Mouse (Mus musculus) intestine, postnatal 0 days (tissue): Measurements from ENCODE around the gene Strip1. TPM values are rescaled to one million over a fixed set of nuclear protein-coding genes. Genes with fewer than 3 reads are reported as not detected.
A peak's percentile ranks its signal among the peaks of the same experiment; 100 is the strongest.

Source experiments
- ATAC-seq: fragments of 200-750 bp; cut with Nextera tagmentation; 2 replicates; pipeline ENCODE4 v1.8.0; 2017; ENCODE audit warnings: mild to moderate bottlenecking, moderate TSS enrichment, moderate library complexity
- H3K27ac ChIP-seq: fragments of 300-500 bp; sonication (generic); 2 replicates; pipeline ENCODE4 v1.5.1; 2014; ENCODE audit warnings: mild to moderate bottlenecking, low read depth, low read length, moderate library complexity
- H3K27me3 ChIP-seq: fragments of 300-500 bp; sonication (generic); replicated peaks from 2 replicates; pipeline ENCODE4 v1.6.1; 2014; ENCODE audit warnings: low read length, mixed read lengths; ENCODE audit not compliant: control insufficient read depth, insufficient read depth
- H3K36me3 ChIP-seq: fragments of 300-500 bp; sonication (generic); 2 replicates; pipeline ENCODE4 v1.6.1; 2014; ENCODE audit warnings: mild to moderate bottlenecking, moderate library complexity; ENCODE audit not compliant: control insufficient read depth, insufficient read depth
- H3K4me1 ChIP-seq: fragments of 300-500 bp; sonication (generic); replicated peaks from 2 replicates; pipeline ENCODE4 v1.6.1; 2014; ENCODE audit warnings: antibody characterized with exemption, low read length, mixed read lengths; ENCODE audit not compliant: control insufficient read depth, insufficient read depth
- H3K4me2 ChIP-seq: fragments of 300-500 bp; sonication (generic); replicated peaks from 2 replicates; pipeline ENCODE4 v1.6.1; 2014; ENCODE audit warnings: low read depth, mild to moderate bottlenecking, moderate library complexity
- H3K4me3 ChIP-seq: fragments of 300-500 bp; sonication (generic); 2 replicates; pipeline ENCODE4 v1.5.1; 2014; ENCODE audit warnings: low read depth, low read length
- H3K9ac ChIP-seq: fragments of 300-500 bp; sonication (generic); 2 replicates; pipeline ENCODE4 v1.6.1; 2014; ENCODE audit warnings: mild to moderate bottlenecking, low read depth, low read length
- H3K9me3 ChIP-seq: fragments of 300-500 bp; sonication (generic); 2 replicates; pipeline ENCODE4 v1.6.1; 2016; ENCODE audit warnings: mixed run types; ENCODE audit not compliant: control insufficient read depth
- CTCF ChIP-seq: sonication (generic); IDR thresholded peaks from 2 replicates; pipeline ENCODE4 v1.5.1; 2016; ENCODE audit warnings: low read depth, mild to moderate bottlenecking, control low read depth, antibody characterized with exemption, moderate library complexity
- WGBS: fragments of 180-500 bp; shearing (Covaris S2); extraction: QIAGEN DNeasy Blood & Tissue Kit; methylation state at CpG from one replicate; pipeline ENCODE4 v1.1.7; 2014; 5-methylcytosine and 5-hydroxymethylcytosine counted together
- polyA plus RNA-seq: library from polyadenylated mRNA; unstranded; fragments of >200 nt; fragmentation: Nextera tagmentation; extraction: Ambion mirVana; gene quantifications from 2 replicates; pipeline ENCODE4 v1.2.1, GENCODE M21; 2015

Strip1 gene
- polyA plus RNA-seq, 1 experiment from 2014 or later, result 17.8 TPM

GRCm38 (mm10) chr3:107581103-107582010, 50.1 kb downstream of the Strip1 start:
- H3K4me1 ChIP-seq, result peaks cover 4% of the 10 kb centered on the region; the same call in 1 of the 2 replicates
- 8% methylated on average over 15 of the region's 15 CpGs for WGBS
- H3K4me3 ChIP-seq, result no peak overlapping the region
- no peak overlapping the region for H3K27ac ChIP-seq
- no peak for TF ChIP-seq CTCF
- no peak overlapping the region for H3K4me2 ChIP-seq
- ATAC-seq, result no peak
- no peak overlapping the region for H3K9ac ChIP-seq
- H3K9me3 ChIP-seq, result no peaks in the 10 kb centered on the region
- peaks cover 76% of the 10 kb centered on the region for H3K27me3 ChIP-seq
- H3K36me3 ChIP-seq, result no peaks in the 10 kb centered on the region

- H3K27ac ChIP-seq, result no peak overlapping the region
- no peak overlapping the region for H3K9ac ChIP-seq
- H3K36me3 ChIP-seq, result no peaks in the 10 kb centered on the region
- 10% methylated on average over 4 of the region's 4 CpGs for WGBS
- no peak overlapping the region for H3K4me2 ChIP-seq
- H3K4me3 ChIP-seq, result no peak overlapping the region
- H3K4me1 ChIP-seq, result peaks cover 4% of the 10 kb centered on the region; the same call in 1 of the 2 replicates
- H3K9me3 ChIP-seq, result no peaks in the 10 kb centered on the region
- H3K27me3 ChIP-seq, result peaks cover 58% of the 10 kb centered on the region
- TF ChIP-seq CTCF, result peak; percentile 82
- ATAC-seq, result no peak
These were observed 52.0 kb downstream of the Strip1 start for GRCm38 (mm10) chr3:107579466-107579865.

GRCm38 (mm10) chr3:107577810-107578390, 53.6 kb downstream of the Strip1 start:
- H3K4me1 ChIP-seq, result peaks cover 4% of the 10 kb centered on the region; the same call in 1 of the 2 replicates
- H3K4me2 ChIP-seq, result no peak overlapping the region
- no peak overlapping the region for H3K4me3 ChIP-seq
- TF ChIP-seq CTCF, result no peak
- H3K36me3 ChIP-seq, result no peaks in the 10 kb centered on the region
- no peak overlapping the region for H3K27ac ChIP-seq
- no peaks in the 10 kb centered on the region for H3K9me3 ChIP-seq
- 7% methylated on average over 3 of the region's 3 CpGs for WGBS
- ATAC-seq, result peak; percentile 63
- H3K27me3 ChIP-seq, result peaks cover 43% of the 10 kb centered on the region
- no peak overlapping the region for H3K9ac ChIP-seq

- H3K4me3 ChIP-seq, result no peak overlapping the region
- no peak overlapping the region for H3K9ac ChIP-seq
- no peak for TF ChIP-seq CTCF
- H3K4me1 ChIP-seq, result peaks cover 4% of the 10 kb centered on the region; the same call in 1 of the 2 replicates
- WGBS, result 84% methylated on average over 3 of the region's 3 CpGs
- H3K27me3 ChIP-seq, result peaks cover 32% of the 10 kb centered on the region
- ATAC-seq, result no peak
- H3K4me2 ChIP-seq, result no peak overlapping the region
- no peaks in the 10 kb centered on the region for H3K9me3 ChIP-seq
- no peak overlapping the region for H3K27ac ChIP-seq
- no peaks in the 10 kb centered on the region for H3K36me3 ChIP-seq
These were observed 54.7 kb downstream of the Strip1 start for GRCm38 (mm10) chr3:107576807-107577206.

- no peak for ATAC-seq
- H3K27ac ChIP-seq, result no peak overlapping the region
- WGBS, result 58% methylated on average over 2 of the region's 2 CpGs
- H3K36me3 ChIP-seq, result no peaks in the 10 kb centered on the region
- H3K4me2 ChIP-seq, result no peak overlapping the region
- no peaks in the 10 kb centered on the region for H3K4me1 ChIP-seq
- TF ChIP-seq CTCF, result peak; percentile 68
- no peak overlapping the region for H3K9ac ChIP-seq
- H3K4me3 ChIP-seq, result no peak overlapping the region
- peaks cover 3% of the 10 kb centered on the region; the same call in 1 of the 2 replicates for H3K27me3 ChIP-seq
- H3K9me3 ChIP-seq, result no peaks in the 10 kb centered on the region
These were observed 60.3 kb downstream of the Strip1 start for GRCm38 (mm10) chr3:107571205-107571604.

- Histone ChIP-seq H3K27me3 (peaks cover 3% of the 10 kb centered on the region; the same call in 1 of the 2 replicates), H3K9ac (no peak overlapping the region), H3K9me3 (no peaks in the 10 kb centered on the region), H3K36me3 (no peaks in the 10 kb centered on the region), H3K4me3 (no peak overlapping the region), H3K4me1 (no peaks in the 10 kb centered on the region), H3K4me2 (no peak overlapping the region), H3K27ac (no peak overlapping the region)
- WGBS, result 57% methylated on average over 4 of the region's 4 CpGs
- no peak for ATAC-seq
- no peak for TF ChIP-seq CTCF
These were observed 62.8 kb downstream of the Strip1 start for GRCm38 (mm10) chr3:107568721-107569120.
